Mouse (Mus musculus): Measurements from ENCODE around the gene Meaf6.

The Meaf6 gene

GRCm38 (mm10) chr4:125115710-125116089 lies 30.8 kb downstream of the Meaf6 start:
- no peak for DNase-seq (ENCODE audit: low read depth, low spot score)

- DNase-seq (ENCODE audit: low read depth, low spot score) = no peak
Observed at GRCm38 (mm10) chr4:125116090-125116861, 31.3 kb downstream of the Meaf6 start.

- DNase-seq (ENCODE audit: low read depth, low spot score) = peak; percentile 39
Observed at GRCm38 (mm10) chr4:125116929-125117328, 32.0 kb downstream of the Meaf6 start.

GRCm38 (mm10) chr4:125117902-125118320 lies 33.0 kb downstream of the Meaf6 start:
- DNase-seq (ENCODE audit: low read depth, low spot score) = no peak

GRCm38 (mm10) chr4:125119070-125119469 lies 34.1 kb downstream of the Meaf6 start:
- peak; percentile 62 for DNase-seq (ENCODE audit: low read depth, low spot score)

- DNase-seq (ENCODE audit: low read depth, low spot score) = no peak
Observed at GRCm38 (mm10) chr4:125119721-125120120, 34.8 kb downstream of the Meaf6 start.

GRCm38 (mm10) chr4:125122431-125123278 lies 37.7 kb downstream of the Meaf6 start:
- DNase-seq (ENCODE audit: low read depth, low spot score) = peak; percentile 69

- no peak for DNase-seq (ENCODE audit: low read depth, low spot score)
Observed at GRCm38 (mm10) chr4:125123279-125123671, 38.3 kb downstream of the Meaf6 start.

- peak; percentile 89 for DNase-seq (ENCODE audit: low read depth, low spot score)
Observed at GRCm38 (mm10) chr4:125124424-125125209, 39.7 kb downstream of the Meaf6 start.

- DNase-seq (ENCODE audit: low read depth, low spot score) = peak; percentile 66
Observed at GRCm38 (mm10) chr4:125125361-125125921, 40.5 kb downstream of the Meaf6 start.

- no peak for DNase-seq (ENCODE audit: low read depth, low spot score)
Observed at GRCm38 (mm10) chr4:125126186-125126585, 41.3 kb downstream of the Meaf6 start.

- DNase-seq (ENCODE audit: low read depth, low spot score) = no peak
Observed at GRCm38 (mm10) chr4:125126761-125127160, 41.8 kb downstream of the Meaf6 start.

GRCm38 (mm10) chr4:125127305-125128084 lies 42.6 kb downstream of the Meaf6 start, which contains the start of gene Zc3h12a:
Zc3h12a (minus strand) TSS chr4:125127840.
- DNase-seq (ENCODE audit: low read depth, low spot score) = peak; percentile 90

GRCm38 (mm10) chr4:125131493-125131892 lies 46.6 kb downstream of the Meaf6 start:
- DNase-seq (ENCODE audit: low read depth, low spot score) = no peak

GRCm38 (mm10) chr4:125132394-125132793 lies 47.5 kb downstream of the Meaf6 start:
- DNase-seq (ENCODE audit: low read depth, low spot score) = peak; percentile 88

- peak; percentile 86 for DNase-seq (ENCODE audit: low read depth, low spot score)
Observed at GRCm38 (mm10) chr4:125134192-125134591, 49.3 kb downstream of the Meaf6 start.

- DNase-seq (ENCODE audit: low read depth, low spot score) = no peak
Observed at GRCm38 (mm10) chr4:125134631-125135030, 49.7 kb downstream of the Meaf6 start.

- DNase-seq (ENCODE audit: low read depth, low spot score) = peak; percentile 75
Observed at GRCm38 (mm10) chr4:125135076-125135855, 50.3 kb downstream of the Meaf6 start.

- peak; percentile 98 for DNase-seq (ENCODE audit: low read depth, low spot score)
Observed at GRCm38 (mm10) chr4:125136303-125136888, 51.5 kb downstream of the Meaf6 start.

Data from R1 (cell line).